Mouse (Mus musculus) liver, embryonic 11.5 days (tissue): ENCODE data around the gene Pdzd7. TPM values are rescaled to one million over a fixed set of nuclear protein-coding genes. Genes with fewer than 3 reads are reported as not detected.

Experiments used
- ATAC-seq: fragments of 200-750 bp; cut with Nextera tagmentation; replicated peaks from 2 replicates; pipeline ENCODE4 v1.8.0; 2017; ENCODE audit warnings: moderate number of reproducible peaks, mild to moderate bottlenecking, moderate TSS enrichment, moderate library complexity; ENCODE audit not compliant: low FRiP score
- DNase-seq: peaks from one replicate; pipeline ENCODE4 v3.0.0-alpha.2; 2017; ENCODE audit warnings: low spot score
- H3K27ac ChIP-seq: fragments of 300-500 bp; sonication (generic); 2 replicates; pipeline ENCODE4 v1.5.1; 2014; ENCODE audit warnings: mild to moderate bottlenecking, low read depth, low read length, control low read depth
- H3K27me3 ChIP-seq: fragments of 300-500 bp; sonication (generic); replicated peaks from 2 replicates; pipeline ENCODE4 v1.6.1; 2014; ENCODE audit warnings: low read length, mixed read lengths; ENCODE audit not compliant: control insufficient read depth, insufficient read depth
- H3K36me3 ChIP-seq: fragments of 300-500 bp; sonication (generic); 2 replicates; pipeline ENCODE4 v1.6.1; 2014; ENCODE audit warnings: mild to moderate bottlenecking, low read length, moderate library complexity, mixed read lengths; ENCODE audit not compliant: control insufficient read depth, insufficient read depth
- H3K4me1 ChIP-seq: fragments of 300-500 bp; sonication (generic); replicated peaks from 2 replicates; pipeline ENCODE4 v1.6.1; 2014; ENCODE audit warnings: low read length, mixed read lengths; ENCODE audit not compliant: control insufficient read depth, insufficient read depth
- H3K4me2 ChIP-seq: fragments of 300-500 bp; sonication (generic); 2 replicates; pipeline ENCODE4 v1.6.1; 2014; ENCODE audit warnings: mild to moderate bottlenecking, control low read depth, moderate library complexity
- H3K4me3 ChIP-seq: fragments of 300-500 bp; sonication (generic); 2 replicates; pipeline ENCODE4 v1.5.1; 2014; ENCODE audit warnings: low read depth, low read length, control low read depth
- H3K9ac ChIP-seq: fragments of 300-500 bp; sonication (generic); 2 replicates; pipeline ENCODE4 v1.6.1; 2014; ENCODE audit warnings: low read depth, low read length, control low read depth
- H3K9me3 ChIP-seq: fragments of 300-500 bp; sonication (generic); 2 replicates; pipeline ENCODE4 v1.6.1; 2016; ENCODE audit warnings: low read length, inconsistent platforms, mixed read lengths; ENCODE audit not compliant: control insufficient read depth
- WGBS: fragments of 180-500 bp; shearing (Covaris S2); extraction: QIAGEN DNeasy Blood & Tissue Kit; methylation state at CpG from one replicate; pipeline ENCODE4 v1.1.7; 2014; 5-methylcytosine and 5-hydroxymethylcytosine counted together
- polyA plus RNA-seq: library from polyadenylated mRNA; unstranded; fragments of >200 nt; fragmentation: Nextera tagmentation; extraction: Ambion mirVana; gene quantifications from 2 replicates; pipeline ENCODE4 v1.2.1, GENCODE M21; 2014

The Pdzd7 gene
- polyA plus RNA-seq, 1 experiment from 2014 or later, result not detected

GRCm38 (mm10) chr19:45076586-45077510 is 31.3 kb upstream of the Pdzd7 start:
- H3K9me3 ChIP-seq, result no peaks in the 10 kb centered on the region
- H3K9ac ChIP-seq, result no peak overlapping the region
- no peak overlapping the region for H3K27ac ChIP-seq
- H3K36me3 ChIP-seq, result no peaks in the 10 kb centered on the region
- DNase-seq (peak; percentile 68), ATAC-seq (no peak)
- H3K4me1 ChIP-seq, result peaks cover 39% of the 10 kb centered on the region
- peaks cover 64% of the 10 kb centered on the region for H3K27me3 ChIP-seq
- peak overlapping the region; percentile 85 for H3K4me2 ChIP-seq
- WGBS, result 2% methylated on average over 62 of the region's 62 CpGs
- H3K4me3 ChIP-seq, result peak overlapping the region; percentile 68

GRCm38 (mm10) chr19:45076036-45076575 is 30.6 kb upstream of the Pdzd7 start:
- WGBS, result 11% methylated on average over 17 of the region's 17 CpGs
- Histone ChIP-seq H3K36me3 (no peaks in the 10 kb centered on the region), H3K4me1 (peaks cover 38% of the 10 kb centered on the region), H3K27me3 (peaks cover 58% of the 10 kb centered on the region), H3K4me2 (peak overlapping the region; percentile 85), H3K27ac (no peak overlapping the region), H3K4me3 (peak overlapping the region; percentile 68), H3K9ac (peak overlapping the region; percentile 77), H3K9me3 (no peaks in the 10 kb centered on the region)
- no peak for ATAC-seq
- no peak for DNase-seq

- DNase-seq (no peak), ATAC-seq (peak; percentile 33)
- no peaks in the 10 kb centered on the region for H3K36me3 ChIP-seq
- H3K9me3 ChIP-seq, result no peaks in the 10 kb centered on the region
- peaks cover 51% of the 10 kb centered on the region for H3K27me3 ChIP-seq
- H3K4me3 ChIP-seq, result peak overlapping the region; percentile 68
- H3K4me2 ChIP-seq, result peak overlapping the region; percentile 85
- 2% methylated on average over 32 of the region's 32 CpGs for WGBS
- H3K9ac ChIP-seq, result peak overlapping the region; percentile 77
- H3K4me1 ChIP-seq, result peaks cover 35% of the 10 kb centered on the region
- H3K27ac ChIP-seq, result peak overlapping the region; percentile 8; the same call in 1 of the 2 replicates
Observed at GRCm38 (mm10) chr19:45075323-45076035, 30.0 kb upstream of the Pdzd7 start.

GRCm38 (mm10) chr19:45074580-45075322 is 29.2 kb upstream of the Pdzd7 start, which contains the start of gene Kazald1:
TSS of gene Kazald1 (plus strand) at chr19:45075241.
- no peaks in the 10 kb centered on the region for H3K36me3 ChIP-seq
- peaks cover 27% of the 10 kb centered on the region for H3K4me1 ChIP-seq
- under 1% methylated on average over 44 of the region's 45 CpGs for WGBS
- peak within 1 kb of the TSS; percentile 85 for H3K4me2 ChIP-seq
- DNase-seq (peak; percentile 93), ATAC-seq (peak; percentile 87)
- H3K27me3 ChIP-seq, result peaks cover 44% of the 10 kb centered on the region
- peak within 1 kb of the TSS; percentile 78 for H3K27ac ChIP-seq
- H3K9ac ChIP-seq, result peak within 1 kb of the TSS; percentile 77
- H3K9me3 ChIP-seq, result no peaks in the 10 kb centered on the region
- H3K4me3 ChIP-seq, result peak within 1 kb of the TSS; percentile 68

GRCm38 (mm10) chr19:45073871-45074542 is 28.5 kb upstream of the Pdzd7 start:
- Histone ChIP-seq H3K36me3 (no peaks in the 10 kb centered on the region), H3K27me3 (peaks cover 37% of the 10 kb centered on the region), H3K27ac (peak overlapping the region; percentile 78), H3K4me2 (peak overlapping the region; percentile 85), H3K9ac (peak overlapping the region; percentile 77), H3K4me3 (peak overlapping the region; percentile 68), H3K4me1 (peaks cover 24% of the 10 kb centered on the region), H3K9me3 (no peaks in the 10 kb centered on the region)
- peak; percentile 75 for DNase-seq
- peak; percentile 72 for ATAC-seq
- WGBS, result 8% methylated on average over 20 of the region's 20 CpGs

- Histone ChIP-seq H3K4me1 (peaks cover 8% of the 10 kb centered on the region), H3K27ac (no peak overlapping the region), H3K9ac (no peak overlapping the region), H3K27me3 (peaks cover 45% of the 10 kb centered on the region), H3K4me3 (no peak overlapping the region), H3K9me3 (no peaks in the 10 kb centered on the region), H3K36me3 (no peaks in the 10 kb centered on the region), H3K4me2 (no peak overlapping the region)
- 70% methylated on average over 7 of the region's 7 CpGs for WGBS
- ATAC-seq, result no peak
- DNase-seq, result no peak
Observed at GRCm38 (mm10) chr19:45067758-45068510, 22.4 kb upstream of the Pdzd7 start.

GRCm38 (mm10) chr19:45067170-45067569 is 21.7 kb upstream of the Pdzd7 start:
- no peak for DNase-seq
- Histone ChIP-seq H3K9ac (no peak overlapping the region), H3K4me1 (peaks cover 8% of the 10 kb centered on the region), H3K27ac (no peak overlapping the region), H3K4me3 (no peak overlapping the region), H3K9me3 (no peaks in the 10 kb centered on the region), H3K4me2 (no peak overlapping the region), H3K36me3 (no peaks in the 10 kb centered on the region), H3K27me3 (peaks cover 45% of the 10 kb centered on the region)
- WGBS, result 40% methylated on average over 17 of the region's 17 CpGs
- no peak for ATAC-seq
